Mouse (Mus musculus) cerebellum, adult 11-12 months (tissue): ENCODE results near the gene Napepld.
"Not testable (repeated sequence)": the region's sequence is repeated elsewhere in the genome, so short reads cannot be mapped to it uniquely, and the experiment has no call there.

ENCODE experiments used
- DNase-seq: peaks from one replicate; pipeline ENCODE4 v3.0.0; 2022

Napepld gene

DNA sequence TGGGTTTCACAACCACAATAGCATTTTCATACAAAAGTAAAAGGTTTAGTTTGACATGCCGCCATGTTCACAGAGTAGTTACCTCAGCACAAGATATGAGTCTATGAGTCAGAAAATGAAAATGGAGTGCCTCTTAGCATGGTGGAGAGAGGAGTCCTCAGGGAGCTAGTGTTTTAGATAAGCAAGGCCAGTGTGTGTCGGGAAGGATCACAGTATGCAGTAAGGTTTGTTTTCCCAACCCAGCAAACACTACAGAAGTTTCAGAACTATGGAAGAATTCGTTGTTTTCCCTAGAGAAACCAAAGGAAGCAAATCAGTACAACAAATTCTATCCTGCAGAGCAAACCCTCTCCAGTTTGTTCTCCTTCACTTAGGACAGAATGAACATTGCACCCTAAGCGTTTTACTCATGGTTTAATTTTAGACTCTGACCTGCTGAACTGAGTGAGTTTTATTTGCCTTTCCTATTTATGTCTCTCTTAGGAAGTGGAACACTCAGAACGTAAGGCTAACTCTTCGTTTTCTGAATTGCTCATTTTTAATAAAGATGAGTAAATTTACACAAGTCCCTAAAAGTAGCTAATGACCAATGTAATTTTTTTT, 1.8 kb upstream of the Napepld start:
- no peak for DNase-seq

GRCm38 (mm10) chr5:21702009-21702364, 791 bp upstream of the Napepld start:
- no peak for DNase-seq

DNA sequence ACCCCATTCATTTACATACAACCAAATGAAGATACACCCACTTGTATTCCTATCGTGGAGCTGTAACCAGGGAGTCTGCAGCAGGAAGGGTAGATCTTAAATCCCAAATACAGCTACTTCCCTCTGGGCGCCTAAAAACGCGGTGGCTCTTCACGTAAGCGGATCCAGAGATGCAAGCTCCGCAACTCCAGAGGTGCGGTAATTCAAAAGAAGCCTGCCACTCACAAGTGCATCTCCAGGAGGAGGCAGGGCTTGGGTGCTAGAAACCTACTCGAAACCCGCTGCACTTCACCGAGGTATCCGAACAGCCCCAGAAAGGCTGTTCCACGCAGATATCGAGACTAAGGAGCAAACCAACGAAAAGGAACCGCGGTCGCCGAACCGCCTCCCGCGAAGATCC, 262 bp downstream of the Napepld start:
- DNase-seq, result no peak

- no peak for DNase-seq
Observed at GRCm38 (mm10) chr5:21700272-21700821, 849 bp downstream of the Napepld start.

GRCm38 (mm10) chr5:21699555-21699954, 1.6 kb downstream of the Napepld start:
- DNase-seq, result not testable (repeated sequence)

- DNase-seq, result no peak
Observed at GRCm38 (mm10) chr5:21694854-21695490, 6.2 kb downstream of the Napepld start.

- DNase-seq, result no peak
Observed at GRCm38 (mm10) chr5:21693372-21693870, 7.8 kb downstream of the Napepld start.

DNA sequence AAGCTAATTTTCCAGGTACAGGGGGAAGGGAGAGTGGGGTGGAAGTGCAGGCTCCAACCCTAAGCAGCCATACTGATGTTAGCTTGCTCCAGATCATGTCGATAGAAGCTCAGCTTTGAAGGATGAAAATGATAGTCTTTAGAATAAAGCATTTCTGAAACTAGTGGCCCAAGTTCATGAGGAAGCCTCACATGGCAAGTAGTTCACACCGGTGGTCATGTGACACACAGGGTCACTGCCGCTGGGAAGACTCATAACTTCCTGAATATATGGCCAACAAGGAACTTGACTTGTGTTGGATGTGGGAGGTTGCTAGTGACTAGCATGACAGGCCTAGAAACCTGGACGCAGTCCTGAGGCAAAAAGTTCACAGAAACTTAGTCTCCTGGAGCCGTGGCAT, 9.0 kb downstream of the Napepld start:
- DNase-seq, result no peak

DNA sequence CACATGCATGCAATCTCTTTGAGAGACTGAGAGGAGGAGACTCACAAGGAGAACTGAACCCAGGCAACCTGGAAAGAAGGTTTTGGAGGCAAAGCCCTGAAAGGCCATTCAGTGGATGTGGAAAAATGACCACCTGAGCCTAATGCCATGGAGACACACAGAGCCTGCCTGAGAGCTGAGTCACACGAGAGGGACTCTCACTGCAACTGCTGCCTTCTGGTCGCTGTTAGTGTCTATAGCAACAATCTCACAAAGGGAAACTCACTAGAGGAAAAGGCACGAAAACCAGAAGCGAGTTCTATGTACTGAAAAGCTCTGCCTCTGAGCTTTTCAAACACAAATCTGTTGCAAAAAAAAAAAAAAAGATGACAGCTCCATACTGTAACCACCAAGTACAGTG, 14.2 kb downstream of the Napepld start:
- DNase-seq, result no peak

DNA sequence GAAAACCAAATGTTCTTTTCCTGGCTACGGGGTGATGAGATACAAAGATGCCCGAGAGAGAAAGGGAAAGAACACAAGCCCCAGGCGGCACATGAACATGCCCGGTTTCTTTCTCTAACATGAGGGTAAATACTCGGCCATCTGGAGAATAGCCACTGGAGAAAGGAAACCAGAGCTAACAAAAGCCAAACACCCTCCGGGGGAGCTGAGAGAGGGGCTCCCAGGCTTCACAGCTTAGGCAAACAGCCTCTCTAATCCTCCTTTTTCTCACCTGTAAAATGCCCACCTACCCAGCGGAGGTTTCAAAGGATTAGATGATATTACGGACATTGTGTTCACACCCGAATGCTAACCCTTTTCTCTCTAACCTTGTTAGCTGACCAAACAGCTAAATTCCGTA, 16.2 kb downstream of the Napepld start:
- DNase-seq, result no peak

GRCm38 (mm10) chr5:21683811-21684210, 17.4 kb downstream of the Napepld start:
- no peak for DNase-seq

- DNase-seq, result no peak
Observed at GRCm38 (mm10) chr5:21680940-21681339, 20.3 kb downstream of the Napepld start.

GRCm38 (mm10) chr5:21680029-21680428, 21.2 kb downstream of the Napepld start:
- DNase-seq, result no peak

GRCm38 (mm10) chr5:21678363-21678762, 22.8 kb downstream of the Napepld start:
- no peak for DNase-seq

DNA sequence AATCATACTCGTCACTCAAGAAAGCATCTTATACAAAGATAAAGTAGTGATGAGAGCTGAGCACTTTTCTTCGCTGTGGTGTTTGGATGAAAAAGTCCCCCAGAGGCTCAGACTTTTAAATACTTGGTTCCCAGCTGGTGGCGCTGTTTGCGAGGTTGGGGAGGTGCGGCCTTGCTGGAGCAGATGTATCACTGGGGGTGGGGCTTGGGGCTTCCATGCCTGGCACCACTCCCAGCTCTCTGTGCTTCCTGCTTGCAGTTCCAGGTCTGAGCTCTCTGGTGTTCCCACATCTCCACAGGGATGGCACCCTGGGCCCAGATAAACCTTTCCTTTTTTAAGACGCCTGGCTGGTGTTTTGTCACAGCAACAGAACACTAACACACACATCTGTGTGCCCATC, 23.3 kb downstream of the Napepld start:
- no peak for DNase-seq

DNA sequence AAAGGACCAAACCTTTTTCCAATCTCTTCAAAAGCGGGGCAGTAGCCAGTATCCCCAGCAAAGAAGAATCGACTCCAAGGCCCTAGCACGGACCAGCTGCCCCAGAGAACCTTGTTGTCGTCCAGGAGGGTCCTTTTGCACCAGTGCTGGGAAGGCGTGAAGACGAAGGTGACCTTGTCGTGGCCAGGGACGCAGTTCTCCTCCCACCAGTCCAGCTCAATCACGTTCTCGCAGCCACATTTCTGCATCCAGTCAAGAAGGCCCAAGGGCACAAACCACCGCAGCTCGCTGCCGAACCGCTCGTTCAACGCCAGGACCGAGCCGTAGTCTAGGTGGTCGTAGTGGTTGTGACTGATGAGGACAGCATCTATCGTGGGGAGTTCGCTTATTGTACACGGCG, 25.7 kb downstream of the Napepld start:
- DNase-seq, result no peak

- DNase-seq, result no peak
Observed at GRCm38 (mm10) chr5:21675019-21675418, 26.2 kb downstream of the Napepld start.

DNA sequence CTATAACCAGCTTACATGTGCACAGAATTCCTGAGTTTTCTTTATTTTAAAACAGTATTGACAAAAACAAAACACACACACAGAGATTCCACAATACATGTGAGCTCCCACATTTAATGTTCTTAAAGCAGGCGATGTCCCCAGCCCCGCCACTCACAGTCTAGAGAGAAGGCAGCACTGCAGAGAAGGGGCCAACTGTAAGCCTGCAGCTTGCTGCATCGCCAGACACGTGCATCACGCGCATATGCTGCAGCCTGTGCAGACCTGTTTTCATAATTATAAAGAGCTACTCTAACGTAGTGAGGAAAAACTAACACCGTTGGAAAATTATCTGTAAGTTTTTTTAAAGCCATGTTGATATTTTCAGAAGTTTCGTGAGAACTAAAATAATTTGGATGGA, 27.5 kb downstream of the Napepld start:
- no peak for DNase-seq

DNA sequence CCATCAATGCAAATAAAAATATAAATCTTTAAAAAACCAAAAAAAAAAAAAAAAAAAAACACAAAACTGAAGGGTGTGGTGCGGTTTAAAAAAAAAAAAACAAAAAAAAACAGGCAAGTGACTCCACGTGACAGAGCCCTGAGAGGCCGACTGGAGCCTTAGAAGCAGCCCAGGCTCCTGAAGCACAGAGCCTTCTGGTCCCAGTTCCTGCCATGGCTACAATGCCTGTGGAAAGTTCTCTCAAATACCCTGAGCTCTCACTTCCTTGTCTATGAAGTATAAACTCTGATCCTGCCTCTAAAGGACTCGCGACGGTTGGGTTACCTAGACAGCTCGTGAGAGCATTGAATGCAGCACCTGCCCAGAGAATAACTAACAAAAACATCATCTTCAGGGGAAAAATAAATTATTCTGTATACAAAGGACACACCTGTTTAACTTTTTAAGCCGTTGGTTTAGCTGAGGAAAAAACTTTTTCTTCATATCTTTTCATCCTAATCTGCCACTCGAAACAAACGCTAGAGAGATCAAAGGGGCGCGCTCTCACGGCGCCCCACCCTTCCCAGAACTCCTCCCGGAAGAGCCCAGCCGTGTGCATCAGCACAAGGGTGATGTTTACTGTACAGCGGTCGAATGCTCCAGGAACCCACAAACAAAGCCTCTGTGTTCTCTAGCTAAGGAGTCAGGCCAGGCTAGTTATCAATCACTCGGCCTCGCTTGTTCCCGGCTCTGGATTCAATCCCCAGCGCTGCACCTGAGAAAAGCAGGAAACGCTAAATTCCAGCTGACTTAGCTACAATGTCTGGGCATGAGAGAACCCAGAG, 28.2 kb downstream of the Napepld start:
- DNase-seq, result no peak

GRCm38 (mm10) chr5:21669307-21669706, 31.9 kb downstream of the Napepld start:
- DNase-seq, result no peak

- DNase-seq, result no peak
Observed at GRCm38 (mm10) chr5:21667191-21668137, 33.7 kb downstream of the Napepld start.

- no peak for DNase-seq
Observed at GRCm38 (mm10) chr5:21663081-21663480, 38.1 kb downstream of the Napepld start.

DNA sequence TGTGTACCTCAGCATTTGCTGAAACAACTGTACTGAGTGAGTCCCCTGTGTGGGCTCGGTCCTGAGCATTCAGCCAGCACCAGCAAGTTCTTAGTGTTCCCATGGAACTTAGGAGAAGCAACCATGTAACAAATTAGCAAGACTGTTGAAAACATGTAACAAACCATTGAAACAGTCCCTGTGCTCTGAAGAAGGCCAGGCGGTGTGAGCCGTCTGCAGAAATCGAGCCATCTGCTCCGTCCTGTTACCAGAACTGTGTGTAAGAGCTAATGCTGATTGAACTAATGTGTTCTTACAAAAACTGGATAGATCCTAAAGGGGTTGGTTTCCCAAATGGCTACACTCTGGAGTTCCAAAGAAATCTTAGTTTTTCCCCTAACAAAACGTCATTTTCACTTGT, 40.3 kb downstream of the Napepld start:
- DNase-seq, result no peak
